Mouse (Mus musculus): ENCODE measurements around the gene Fignl1. TPM values are rescaled to one million over a fixed set of nuclear protein-coding genes. Genes with fewer than 3 reads are reported as not detected.

Fignl1 gene
- polyA plus RNA-seq, 1 experiment from 2014 or later, result 27.8 TPM

- Histone ChIP-seq H3K36me3 (ENCODE audit: insufficient read depth, low read length) (no peaks in the 10 kb centered on the region), H3K4me1 (replicated peaks; ENCODE audit: insufficient read depth, low read length) (peaks cover 22% of the 10 kb centered on the region), H3K4me3 (replicated peaks; ENCODE audit: low read depth, low read length) (no peak overlapping the region), H3K27me3 (ENCODE audit: insufficient read depth, low read length) (no peaks in the 10 kb centered on the region), H3K27ac (peak overlapping the region; percentile 90), H3K9ac (ENCODE audit: low read depth, low read length) (0 out of 2 replicates have a peak overlapping the region, but pooled peaks have one; percentile 3), H3K9me3 (replicated peaks; ENCODE audit: low read length) (no peaks in the 10 kb centered on the region), H3K4me2 (ENCODE audit: low read length) (no peak overlapping the region)
- 12% methylated on average over 20 of the region's 20 CpGs for WGBS
- peak; percentile 72 for DNase-seq (ENCODE audit: low spot score)
- no peak for TF ChIP-seq CTCF (IDR thresholded peaks at IDR 0.05; ENCODE audit: low read depth)
- ATAC-seq (replicated peaks; ENCODE audit: low FRiP score, low read depth), result peak; percentile 62
These were observed 13.7 kb upstream of the Fignl1 start for GRCm38 (mm10) chr11:11822181-11823095.

GRCm38 (mm10) chr11:11821387-11821975 lies 12.7 kb upstream of the Fignl1 start:
- Histone ChIP-seq H3K36me3 (ENCODE audit: insufficient read depth, low read length) (no peaks in the 10 kb centered on the region), H3K27ac (peak overlapping the region; percentile 90), H3K4me3 (replicated peaks; ENCODE audit: low read depth, low read length) (no peak overlapping the region), H3K9me3 (replicated peaks; ENCODE audit: low read length) (no peaks in the 10 kb centered on the region), H3K4me2 (ENCODE audit: low read length) (no peak overlapping the region), H3K27me3 (ENCODE audit: insufficient read depth, low read length) (no peaks in the 10 kb centered on the region), H3K9ac (ENCODE audit: low read depth, low read length) (no peak overlapping the region), H3K4me1 (replicated peaks; ENCODE audit: insufficient read depth, low read length) (peaks cover 22% of the 10 kb centered on the region)
- TF ChIP-seq CTCF (IDR thresholded peaks at IDR 0.05; ENCODE audit: low read depth), result no peak
- ATAC-seq (replicated peaks; ENCODE audit: low FRiP score, low read depth) (peak; percentile 74), DNase-seq (ENCODE audit: low spot score) (peak; percentile 97)
- 6% methylated on average over 16 of the region's 16 CpGs for WGBS

- TF ChIP-seq CTCF (IDR thresholded peaks at IDR 0.05; ENCODE audit: low read depth), result no peak
- H3K27ac ChIP-seq, result peak overlapping the region; percentile 90
- H3K27me3 ChIP-seq (ENCODE audit: insufficient read depth, low read length), result no peaks in the 10 kb centered on the region
- H3K4me3 ChIP-seq (replicated peaks; ENCODE audit: low read depth, low read length), result no peak overlapping the region
- WGBS, result 65% methylated on average over 3 of the region's 3 CpGs
- H3K4me2 ChIP-seq (ENCODE audit: low read length), result no peak overlapping the region
- DNase-seq (ENCODE audit: low spot score) (no peak), ATAC-seq (replicated peaks; ENCODE audit: low FRiP score, low read depth) (no peak)
- H3K9me3 ChIP-seq (replicated peaks; ENCODE audit: low read length), result no peaks in the 10 kb centered on the region
- no peak overlapping the region for H3K9ac ChIP-seq (ENCODE audit: low read depth, low read length)
- H3K36me3 ChIP-seq (ENCODE audit: insufficient read depth, low read length), result no peaks in the 10 kb centered on the region
- H3K4me1 ChIP-seq (replicated peaks; ENCODE audit: insufficient read depth, low read length), result peaks cover 22% of the 10 kb centered on the region
These were observed 12.0 kb upstream of the Fignl1 start for GRCm38 (mm10) chr11:11820737-11821136.

- no peaks in the 10 kb centered on the region for H3K36me3 ChIP-seq (ENCODE audit: insufficient read depth, low read length)
- no peak overlapping the region for H3K9ac ChIP-seq (ENCODE audit: low read depth, low read length)
- H3K27me3 ChIP-seq (ENCODE audit: insufficient read depth, low read length), result no peaks in the 10 kb centered on the region
- peak; percentile 96 for TF ChIP-seq CTCF (IDR thresholded peaks at IDR 0.05; ENCODE audit: low read depth)
- H3K4me2 ChIP-seq (ENCODE audit: low read length), result no peak overlapping the region
- no peak overlapping the region for H3K4me3 ChIP-seq (replicated peaks; ENCODE audit: low read depth, low read length)
- H3K27ac ChIP-seq, result peak overlapping the region; percentile 90; the same call in 1 of the 2 replicates
- H3K4me1 ChIP-seq (replicated peaks; ENCODE audit: insufficient read depth, low read length), result peaks cover 22% of the 10 kb centered on the region
- ATAC-seq (replicated peaks; ENCODE audit: low FRiP score, low read depth), result peak; percentile 51; the same call in 1 of the 2 replicates
- H3K9me3 ChIP-seq (replicated peaks; ENCODE audit: low read length), result no peaks in the 10 kb centered on the region
- peak; percentile 96 for DNase-seq (ENCODE audit: low spot score)
- WGBS, result 8% methylated on average over 2 of the region's 2 CpGs
These were observed 11.5 kb upstream of the Fignl1 start for GRCm38 (mm10) chr11:11820251-11820650.

GRCm38 (mm10) chr11:11819206-11819605 lies 10.4 kb upstream of the Fignl1 start:
- ATAC-seq (replicated peaks; ENCODE audit: low FRiP score, low read depth) (no peak), DNase-seq (ENCODE audit: low spot score) (no peak)
- TF ChIP-seq CTCF (IDR thresholded peaks at IDR 0.05; ENCODE audit: low read depth), result no peak
- H3K9me3 ChIP-seq (replicated peaks; ENCODE audit: low read length), result no peaks in the 10 kb centered on the region
- no peaks in the 10 kb centered on the region for H3K27me3 ChIP-seq (ENCODE audit: insufficient read depth, low read length)
- H3K36me3 ChIP-seq (ENCODE audit: insufficient read depth, low read length), result no peaks in the 10 kb centered on the region
- no peak overlapping the region for H3K4me3 ChIP-seq (replicated peaks; ENCODE audit: low read depth, low read length)
- H3K9ac ChIP-seq (ENCODE audit: low read depth, low read length), result no peak overlapping the region
- no peak overlapping the region for H3K4me2 ChIP-seq (ENCODE audit: low read length)
- H3K4me1 ChIP-seq (replicated peaks; ENCODE audit: insufficient read depth, low read length), result peaks cover 22% of the 10 kb centered on the region
- WGBS, result 91% methylated on average over 5 of the region's 5 CpGs
- no peak overlapping the region for H3K27ac ChIP-seq

- 75% methylated on average over 6 of the region's 6 CpGs for WGBS
- H3K4me2 ChIP-seq (ENCODE audit: low read length), result no peak overlapping the region
- TF ChIP-seq CTCF (IDR thresholded peaks at IDR 0.05; ENCODE audit: low read depth), result no peak
- no peak overlapping the region for H3K27ac ChIP-seq
- no peak overlapping the region for H3K9ac ChIP-seq (ENCODE audit: low read depth, low read length)
- no peak overlapping the region for H3K4me3 ChIP-seq (replicated peaks; ENCODE audit: low read depth, low read length)
- H3K27me3 ChIP-seq (ENCODE audit: insufficient read depth, low read length), result no peaks in the 10 kb centered on the region
- peaks cover 22% of the 10 kb centered on the region for H3K4me1 ChIP-seq (replicated peaks; ENCODE audit: insufficient read depth, low read length)
- H3K36me3 ChIP-seq (ENCODE audit: insufficient read depth, low read length), result no peaks in the 10 kb centered on the region
- H3K9me3 ChIP-seq (replicated peaks; ENCODE audit: low read length), result no peaks in the 10 kb centered on the region
- no peak for ATAC-seq (replicated peaks; ENCODE audit: low FRiP score, low read depth)
- no peak for DNase-seq (ENCODE audit: low spot score)
These were observed 10.0 kb upstream of the Fignl1 start for GRCm38 (mm10) chr11:11818797-11819196.
